Mouse (Mus musculus) heart, postnatal 10 days (tissue): ENCODE measurements at regions not wholly inside any gene's neighbourhood (a gene's known extent, or its start where the extent isn't known, plus 50 kb on each side); places are given as distances from the start of the nearest gene placed in this dataset.

Experiments
- DNase-seq, 2 experiments: peaks; one replicate each; pipeline ENCODE4 v3.0.0; 2021
- intact Hi-C: fragments of 180-260 bp; cut with DNase I; formaldehyde crosslinking; loops from one replicate; pipeline ENCODE4 v1.15.1; 2025

- intact Hi-C loops = no loop called here
These were observed 593.8 kb upstream of the Akr1e1 start for GRCm38 (mm10) chr13:5202736-5203135.

GRCm38 (mm10) chr13:5204143-5204542 is 595.2 kb upstream of the Akr1e1 start:
- no peak for DNase-seq
- intact Hi-C loops = no loop called here

More at GRCm38 (mm10) chr13:5202736-5203135, 593.8 kb upstream of the Akr1e1 start:
- no peak for DNase-seq

- intact Hi-C loops = no loop called here
- DNase-seq = no peak
These were observed 602.7 kb upstream of the Akr1e1 start for GRCm38 (mm10) chr13:5211659-5212058.

DNA sequence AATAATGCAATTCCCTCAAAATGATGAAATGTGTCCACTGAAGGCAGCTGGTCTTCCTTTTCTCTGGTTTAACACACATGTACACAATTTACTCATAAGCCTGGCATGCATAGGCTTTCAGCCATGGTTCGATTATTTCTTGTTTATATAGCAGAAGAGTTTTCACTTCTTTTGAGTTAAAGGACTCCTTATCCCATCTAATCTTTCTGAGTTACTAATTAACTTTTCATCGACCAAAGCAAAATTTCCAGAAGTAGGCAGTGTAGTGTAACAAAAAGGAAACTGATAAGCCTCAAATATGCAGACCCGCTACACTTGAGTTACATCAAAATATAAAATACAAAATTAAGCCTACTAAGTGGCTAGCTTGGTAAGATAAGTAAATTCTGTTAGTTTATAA is 620.5 kb upstream of the Akr1e1 start:
- intact Hi-C loops = no loop called here
- no peak for DNase-seq

DNA sequence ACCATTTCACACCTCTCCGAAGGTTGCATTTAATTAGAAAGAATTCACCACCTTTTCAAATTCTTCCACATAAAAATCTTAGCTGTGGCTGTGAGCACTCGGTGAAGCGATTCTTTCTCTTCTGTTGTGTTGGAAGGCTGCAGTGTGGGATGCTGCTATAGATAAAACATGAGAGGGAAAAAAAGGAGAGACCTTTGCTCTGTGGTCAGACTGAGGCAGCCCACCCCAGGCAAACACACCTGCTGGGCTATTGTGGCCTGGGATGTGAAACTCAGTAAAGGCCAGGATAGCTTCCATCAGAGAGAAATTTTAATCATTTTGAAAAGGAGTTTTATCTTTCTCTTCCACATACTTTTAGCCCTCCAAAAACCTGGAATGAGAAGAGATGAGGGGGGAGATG is 625.3 kb upstream of the Akr1e1 start:
- intact Hi-C loops = no loop called here
- no peak for DNase-seq

DNA sequence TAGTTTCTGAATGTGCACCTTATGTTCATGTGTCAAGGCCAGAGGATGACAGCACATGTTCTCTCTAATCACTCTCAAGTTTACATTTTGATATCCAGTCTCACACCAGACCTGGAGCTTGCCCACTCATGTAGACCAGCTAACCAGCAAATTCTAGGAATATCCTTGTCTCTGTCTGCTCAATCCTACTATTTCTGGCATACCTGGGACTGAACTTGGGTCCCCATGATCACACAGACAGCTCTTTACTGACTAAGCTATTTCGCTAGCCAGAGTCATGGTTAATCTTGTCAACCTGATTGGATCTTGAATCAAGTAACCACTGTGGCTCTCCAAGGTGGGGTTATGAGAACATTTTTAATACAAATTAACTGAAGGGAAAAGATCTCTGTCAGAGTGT is 625.9 kb upstream of the Klf6 start:
- no peak for DNase-seq
- intact Hi-C loops = no loop called here

DNA sequence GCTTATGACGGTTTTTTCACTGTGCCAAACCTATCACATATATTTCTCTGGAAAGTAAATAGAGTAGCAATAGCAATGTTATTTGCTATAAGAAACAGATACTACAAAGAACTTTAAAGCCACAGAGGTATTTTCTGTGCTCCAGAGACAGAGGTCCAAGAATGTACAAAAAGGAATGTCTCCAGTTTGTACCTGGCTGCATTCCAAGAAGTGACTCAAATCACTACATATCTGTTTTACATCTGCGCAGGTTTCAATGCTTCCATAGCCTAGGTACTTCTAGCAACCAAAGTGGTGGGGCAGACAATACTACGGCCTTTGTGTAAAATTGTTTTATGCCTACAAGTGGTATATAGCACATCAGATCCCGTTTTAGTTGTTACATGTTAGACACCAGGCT is 620.7 kb upstream of the Klf6 start:
- DNase-seq = no peak
- intact Hi-C loops = no loop called here

- no peak for DNase-seq
- intact Hi-C loops = no loop called here
These were observed 618.5 kb upstream of the Klf6 start for GRCm38 (mm10) chr13:5242782-5243181.

GRCm38 (mm10) chr13:5248671-5249391 is 612.5 kb upstream of the Klf6 start:
- peak; percentile 20 to 25 for DNase-seq
- intact Hi-C loops = no loop called here

GRCm38 (mm10) chr13:5257891-5258660 is 603.2 kb upstream of the Klf6 start:
- DNase-seq = no peak
- intact Hi-C loops = no loop called here

DNA sequence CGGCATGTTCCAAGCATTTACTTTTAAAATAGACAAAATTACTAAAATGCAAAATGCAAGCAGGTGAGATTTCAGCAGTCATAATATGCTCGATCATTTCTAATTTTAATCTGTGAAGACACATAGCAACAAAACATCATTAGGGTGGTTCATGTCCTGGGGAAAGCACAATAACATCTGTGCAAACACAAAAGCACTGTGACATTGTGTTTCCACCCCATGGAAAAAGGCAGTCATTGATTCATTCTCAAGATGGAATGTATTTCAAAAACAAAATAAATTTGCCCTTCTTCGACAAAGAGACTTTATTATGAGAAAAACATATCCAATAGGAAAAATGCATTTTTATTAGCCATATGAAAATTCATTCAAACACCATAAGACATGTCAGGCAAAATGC is 601.5 kb upstream of the Klf6 start:
- no peak for DNase-seq
- intact Hi-C loops = no loop called here

GRCm38 (mm10) chr13:5272506-5273192 is 588.6 kb upstream of the Klf6 start:
- intact Hi-C loops = no loop called here
- peak in 1 of 2 experiments; percentile 31 for DNase-seq

DNA sequence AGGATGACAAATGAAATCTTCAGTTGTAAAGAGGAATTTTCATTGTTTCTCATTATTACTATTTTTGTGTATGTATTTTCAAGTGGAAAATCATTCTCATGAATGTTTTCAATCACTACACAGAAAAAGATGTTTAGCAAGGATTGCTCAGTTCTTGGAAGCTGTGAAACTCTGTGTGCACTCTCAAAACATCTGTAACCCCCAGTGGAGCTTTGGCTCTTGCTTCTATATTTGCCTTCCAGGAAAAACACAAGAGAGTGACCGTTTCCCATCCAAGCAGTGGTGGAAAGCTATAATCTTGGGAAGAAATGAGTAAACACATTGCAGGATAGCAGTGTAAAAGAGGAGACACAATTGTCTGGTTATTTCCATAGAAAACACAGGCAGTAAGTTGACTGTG is 584.7 kb upstream of the Klf6 start:
- DNase-seq = peak; percentile 19 to 46
- intact Hi-C loops = no loop called here

GRCm38 (mm10) chr13:5289753-5290449 is 571.4 kb upstream of the Klf6 start:
- intact Hi-C loops = no loop called here
- no peak for DNase-seq

- DNase-seq = peak; percentile 33 to 35
- intact Hi-C loops = no loop called here
These were observed 559.1 kb upstream of the Klf6 start for GRCm38 (mm10) chr13:5302141-5302540.

DNA sequence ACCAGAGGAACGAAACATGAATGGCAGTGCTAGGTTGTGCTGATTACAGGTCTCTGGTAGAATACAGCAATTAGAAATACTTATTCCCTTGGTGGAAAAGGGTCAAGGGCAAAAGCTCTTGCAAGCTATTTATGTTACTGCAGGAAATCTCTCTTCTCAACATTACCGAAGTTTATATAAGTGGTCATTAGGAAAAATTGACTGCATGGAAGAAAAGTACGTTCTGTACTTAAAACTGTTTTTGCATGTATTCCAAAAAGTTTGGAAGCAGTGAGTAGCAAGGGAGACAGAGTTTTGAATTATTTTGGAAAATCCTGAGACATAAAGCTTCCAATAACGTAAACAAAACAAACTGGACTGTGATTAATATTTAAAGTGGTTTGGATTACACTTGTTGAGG is 554.6 kb upstream of the Klf6 start:
- DNase-seq = no peak
- intact Hi-C loops = no loop called here

DNA sequence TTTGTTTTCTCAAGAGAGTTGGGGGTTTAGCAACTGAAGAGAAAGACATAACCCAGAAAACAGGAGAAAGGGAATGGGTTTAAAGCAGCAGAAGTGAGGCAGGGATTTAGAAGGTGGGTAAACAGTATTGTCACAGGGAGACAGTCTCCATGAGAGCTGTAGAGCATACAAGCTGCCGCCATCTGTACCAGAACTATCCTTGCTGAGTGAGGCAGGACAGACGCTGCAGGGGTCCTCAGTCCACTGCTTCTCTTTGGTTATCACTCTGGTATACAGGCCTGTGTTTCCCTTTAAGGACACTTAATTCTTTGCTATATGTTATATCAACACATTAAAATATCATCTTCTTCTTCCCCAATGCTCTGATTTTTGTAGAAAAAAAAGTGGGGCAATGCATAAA is 548.0 kb upstream of the Klf6 start:
- DNase-seq = no peak
- intact Hi-C loops = loop anchor here (10.0 kb wide), 1 partner anchor 648 kb away; no protein-coding TSS in a partner anchor

GRCm38 (mm10) chr13:5315011-5315410 is 546.3 kb upstream of the Klf6 start:
- peak in 1 of 2 experiments; percentile 14 for DNase-seq
- intact Hi-C loops = loop anchor here (10.0 kb wide), 1 partner anchor 650 kb away; no protein-coding TSS in a partner anchor

GRCm38 (mm10) chr13:5317941-5318856 is 543.1 kb upstream of the Klf6 start:
- intact Hi-C loops = loop anchor here (10.0 kb wide), 1 partner anchor 653 kb away; no protein-coding TSS in a partner anchor
- DNase-seq = no peak

GRCm38 (mm10) chr13:5345712-5346111 is 515.6 kb upstream of the Klf6 start:
- intact Hi-C loops = loop anchor here (5.0 to 10.0 kb wide), 4 partner anchors 267 to 681 kb away; partner anchors contain the start of gene Klf6
- peak; percentile 28 to 30 for DNase-seq
